Comparison of ENCODE assay signal across 21 mouse cellular contexts in genomic region chr16:8078461-8078860, GRCm38 (mm10).
DNase-seq lines count a peak whose midpoint lies in the region; ATAC-seq and TF ChIP-seq lines count a peak whose summit lies in the region.
"Had no signal": no experiment of that assay in that cellular context is flagged by ENCODE, and none has a peak within 500 bp of the region (broad histone marks: within the 10 kb centered on the region; RNA-seq: fewer than 3 reads in every experiment).

No protein-coding gene starts in this region.

- H3K9me3 ChIP-seq in intestine, embryonic 14.5 days (ENCODE audit: control insufficient read depth, low read length), result no peaks in the 10 kb centered on the region
- no peaks in the 10 kb centered on the region for H3K9me3 ChIP-seq in intestine, embryonic 15.5 days
- no peaks in the 10 kb centered on the region for H3K9me3 ChIP-seq in ES-E14 (ENCODE audit: control insufficient read depth, insufficient read depth, low read depth, low read length)
- no peaks in the 10 kb centered on the region for H3K9me3 ChIP-seq in forebrain, embryonic 11.5 days (ENCODE audit: control insufficient read depth, low read length)
- H3K9me3 ChIP-seq: liver, embryonic 15.5 days; midbrain, embryonic 13.5 days had no signal

- no peak overlapping the region for H3K9ac ChIP-seq in intestine, embryonic 14.5 days (ENCODE audit: low read length)
- no peak overlapping the region for H3K9ac ChIP-seq in intestine, embryonic 15.5 days
- no peak overlapping the region for H3K9ac ChIP-seq in ES-E14 (ENCODE audit: insufficient read depth, low read depth, low read length, poor library complexity, severe bottlenecking)
- no peak overlapping the region for H3K9ac ChIP-seq in forebrain, embryonic 11.5 days (ENCODE audit: low read length)
- H3K9ac ChIP-seq: liver, embryonic 15.5 days; midbrain, embryonic 13.5 days had no signal

- ATAC-seq in intestine, embryonic 14.5 days (replicated peaks; ENCODE audit: low FRiP score, low TSS enrichment, low read depth), result no peak
- no peak for ATAC-seq in intestine, embryonic 15.5 days
- ATAC-seq in forebrain, embryonic 11.5 days (replicated peaks; ENCODE audit: low FRiP score), result no peak
- ATAC-seq: activated CD4-positive, CD25-positive, alpha-beta regulatory T cell, adult 4 months; forebrain, embryonic 16.5 days; inflammation-experienced regulatory T-cells, adult 6 months; midbrain, embryonic 13.5 days had no signal

- no peak overlapping the region for H3K27ac ChIP-seq in intestine, embryonic 14.5 days (ENCODE audit: low read depth)
- H3K27ac ChIP-seq in intestine, embryonic 15.5 days, result no peak overlapping the region
- no peak overlapping the region for H3K27ac ChIP-seq in ES-E14 (ENCODE audit: insufficient read depth, low read depth, low read length, poor library complexity, severe bottlenecking)
- H3K27ac ChIP-seq in forebrain, embryonic 11.5 days (ENCODE audit: low read depth, low read length), result no peak overlapping the region
- H3K27ac ChIP-seq: liver, embryonic 15.5 days; midbrain, embryonic 13.5 days had no signal

- no peaks in the 10 kb centered on the region for H3K27me3 ChIP-seq in intestine, embryonic 14.5 days (replicated peaks; ENCODE audit: control insufficient read depth, insufficient read depth, low read length)
- H3K27me3 ChIP-seq in intestine, embryonic 15.5 days (replicated peaks), result no peaks in the 10 kb centered on the region
- no peaks in the 10 kb centered on the region for H3K27me3 ChIP-seq in forebrain, embryonic 11.5 days (ENCODE audit: control insufficient read depth, insufficient read depth, low read length)
- H3K27me3 ChIP-seq: liver, embryonic 15.5 days; midbrain, embryonic 13.5 days had no signal

- no peak overlapping the region for H3K4me2 ChIP-seq in intestine, embryonic 14.5 days (ENCODE audit: low read length)
- H3K4me2 ChIP-seq in intestine, embryonic 15.5 days (replicated peaks), result no peak overlapping the region
- no peak overlapping the region for H3K4me2 ChIP-seq in forebrain, embryonic 11.5 days (ENCODE audit: low read depth, low read length, severe bottlenecking)
- H3K4me2 ChIP-seq: liver, embryonic 15.5 days; midbrain, embryonic 13.5 days had no signal

- H3K36me3 ChIP-seq in intestine, embryonic 14.5 days (ENCODE audit: control insufficient read depth, insufficient read depth, low read length), result no peaks in the 10 kb centered on the region
- no peaks in the 10 kb centered on the region for H3K36me3 ChIP-seq in intestine, embryonic 15.5 days
- no peaks in the 10 kb centered on the region for H3K36me3 ChIP-seq in ES-E14 (ENCODE audit: control insufficient read depth, insufficient read depth, low read length, poor library complexity, severe bottlenecking)
- no peaks in the 10 kb centered on the region for H3K36me3 ChIP-seq in forebrain, embryonic 11.5 days (ENCODE audit: control insufficient read depth, insufficient read depth, low read length)
- H3K36me3 ChIP-seq: G1E; liver, embryonic 15.5 days; midbrain, embryonic 13.5 days had no signal

- in situ Hi-C loops in ES-E14 (cut with MboI; ENCODE audit: low sequenced_read_pairs in 2 of 2, unreplicated experiment in 2 of 2), result no loop called here

- H3K4me1 ChIP-seq in intestine, embryonic 14.5 days (replicated peaks; ENCODE audit: control insufficient read depth, insufficient read depth, low read length), result no peaks in the 10 kb centered on the region
- H3K4me1 ChIP-seq in intestine, embryonic 15.5 days (replicated peaks), result no peaks in the 10 kb centered on the region
- H3K4me1 ChIP-seq in ES-E14 (ENCODE audit: control insufficient read depth in 2 of 2, insufficient read depth in 2 of 2, low read length in 2 of 2, poor library complexity in 1 of 2), result no peaks in the 10 kb centered on the region
- no peaks in the 10 kb centered on the region for H3K4me1 ChIP-seq in forebrain, embryonic 11.5 days (replicated peaks; ENCODE audit: control insufficient read depth, insufficient read depth, low read length)
- H3K4me1 ChIP-seq: liver, embryonic 15.5 days; midbrain, embryonic 13.5 days had no signal

- H3K4me3 ChIP-seq in intestine, embryonic 14.5 days (ENCODE audit: low read depth, low read length), result no peak overlapping the region
- no peak overlapping the region for H3K4me3 ChIP-seq in intestine, embryonic 15.5 days (replicated peaks)
- H3K4me3 ChIP-seq in ES-E14 (ENCODE audit: insufficient read depth in 1 of 2, low read depth in 1 of 2, low read length in 2 of 2, poor library complexity in 1 of 2, severe bottlenecking in 1 of 2), result no peak overlapping the region
- H3K4me3 ChIP-seq in forebrain, embryonic 11.5 days (ENCODE audit: low read depth, low read length), result no peak overlapping the region
- H3K4me3 ChIP-seq: erythroblast, embryonic 14.5 days; liver, embryonic 15.5 days; midbrain, embryonic 13.5 days; myocyte had no signal

- 64% methylated on average over 3 of the region's 3 CpGs for WGBS in intestine, embryonic 14.5 days
- WGBS in intestine, embryonic 15.5 days, result 61% methylated on average over 3 of the region's 3 CpGs
- WGBS in forebrain, embryonic 11.5 days, result 65% methylated on average over 3 of the region's 3 CpGs

- DNase-seq in intestine, embryonic 14.5 days (ENCODE audit: low spot score), result peak; percentile 54
- DNase-seq in ES-E14 (ENCODE audit: low read depth, low spot score), result peak; percentile 47
- DNase-seq in ZHBTc4 (ENCODE audit: low read depth, low spot score), result peak; percentile 53
- DNase-seq in forelimb bud, embryonic 11.5 days (ENCODE audit: low read depth, low spot score), result peak; percentile 68
- DNase-seq in forebrain, embryonic 11.5 days (ENCODE audit: low spot score), result no peak
- DNase-seq in urinary bladder, adult 18-20 months (ENCODE audit: low spot score in 2 of 2), result no peak
- DNase-seq in layer of hippocampus, adult 18-20 months (ENCODE audit: low spot score in 2 of 2), result no peak
- DNase-seq: cerebellum, adult 11-12 months; gastrocnemius, postnatal 14 days; kidney, postnatal 25 days; lung, postnatal 36 days; thymus, adult 18-20 months had no signal

TF ChIP-seq in ES-E14, 5 proteins besides CTCF, POLR2A, EP300 and RAD21:
- TF ChIP-seq MAFK (IDR thresholded peaks at IDR 0.05; ENCODE audit: insufficient read depth, low read depth, low read length), result no peak
- no peak for TF ChIP-seq ZNF384 (IDR thresholded peaks at IDR 0.05; ENCODE audit: low read depth, low read length)
- TF ChIP-seq HCFC1 (IDR thresholded peaks at IDR 0.05; ENCODE audit: borderline replicate concordance, insufficient read depth, low read length), result no peak
- no peak for TF ChIP-seq CHD2 (IDR thresholded peaks at IDR 0.05; ENCODE audit: low read depth, low read length)
- no peak for TF ChIP-seq ZC3H11A (IDR thresholded peaks at IDR 0.05; ENCODE audit: borderline replicate concordance, low read depth, low read length)

Comparison
In these comparisons a context has a peak if more than half of its experiments do, and no peak if none do; other contexts are left out.
1. DNase-seq: peak in intestine, embryonic 14.5 days (single experiment), ES-E14 (single experiment), ZHBTc4 (single experiment) and forelimb bud, embryonic 11.5 days (single experiment); none in forebrain, embryonic 11.5 days (single experiment), urinary bladder, adult 18-20 months (0 of 2) and layer of hippocampus, adult 18-20 months (0 of 2).